Mouse (Mus musculus) cerebellum, postnatal 10 days (tissue): ENCODE measurements around the gene Zfp213.
"Not testable (repeated sequence)": the region's sequence is repeated elsewhere in the genome, so short reads cannot be mapped to it uniquely, and the experiment has no call there.

Experiments
- DNase-seq, 2 experiments: peaks; one replicate each; pipeline ENCODE4 v3.0.0; 2021; ENCODE audit warnings: mixed read lengths in 2 of 2

Zfp213 gene

GRCm38 (mm10) chr17:23543983-23544382 lies 20.1 kb downstream of the Zfp213 start:
- no peak for DNase-seq

GRCm38 (mm10) chr17:23543325-23543724 lies 20.7 kb downstream of the Zfp213 start:
- no peak for DNase-seq

- DNase-seq: peak in 1 of 2 experiments; percentile 1
Measured at GRCm38 (mm10) chr17:23542835-23543234, 21.2 kb downstream of the Zfp213 start.

- peak; percentile 24 to 37 for DNase-seq
Measured at GRCm38 (mm10) chr17:23542004-23542720, 21.9 kb downstream of the Zfp213 start.

- DNase-seq: peak in 1 of 2 experiments; percentile 11
Measured at GRCm38 (mm10) chr17:23540605-23541475, 23.2 kb downstream of the Zfp213 start.

- DNase-seq: no peak
Measured at GRCm38 (mm10) chr17:23540106-23540505, 23.9 kb downstream of the Zfp213 start.

GRCm38 (mm10) chr17:23539608-23540007 lies 24.4 kb downstream of the Zfp213 start:
- DNase-seq: peak in 1 of 2 experiments; percentile 1

GRCm38 (mm10) chr17:23538299-23539015 lies 25.6 kb downstream of the Zfp213 start:
- peak in 1 of 2 experiments; percentile 11 for DNase-seq

- peak in 1 of 2 experiments; percentile 11 for DNase-seq
Measured at GRCm38 (mm10) chr17:23537554-23538255, 26.3 kb downstream of the Zfp213 start.

- peak in 1 of 2 experiments; percentile 4 for DNase-seq
Measured at GRCm38 (mm10) chr17:23535046-23535788, 28.8 kb downstream of the Zfp213 start.

- DNase-seq: not testable (repeated sequence)
Measured at GRCm38 (mm10) chr17:23533591-23534490, 30.2 kb downstream of the Zfp213 start.

GRCm38 (mm10) chr17:23531408-23531807 lies 32.6 kb downstream of the Zfp213 start:
- DNase-seq: not testable (repeated sequence)

- not testable (repeated sequence) for DNase-seq
Measured at GRCm38 (mm10) chr17:23522941-23523732, 40.9 kb downstream of the Zfp213 start.

- DNase-seq: no peak
Measured at GRCm38 (mm10) chr17:23518701-23519423, 45.2 kb downstream of the Zfp213 start.
